Mouse (Mus musculus): Measurements from ENCODE around the gene Zfyve27. TPM values are rescaled to one million over a fixed set of nuclear protein-coding genes. Genes with fewer than 3 reads are reported as not detected.

The Zfyve27 gene
- polyA plus RNA-seq, 1 experiment from 2014 or later: 25.1 TPM

DNA sequence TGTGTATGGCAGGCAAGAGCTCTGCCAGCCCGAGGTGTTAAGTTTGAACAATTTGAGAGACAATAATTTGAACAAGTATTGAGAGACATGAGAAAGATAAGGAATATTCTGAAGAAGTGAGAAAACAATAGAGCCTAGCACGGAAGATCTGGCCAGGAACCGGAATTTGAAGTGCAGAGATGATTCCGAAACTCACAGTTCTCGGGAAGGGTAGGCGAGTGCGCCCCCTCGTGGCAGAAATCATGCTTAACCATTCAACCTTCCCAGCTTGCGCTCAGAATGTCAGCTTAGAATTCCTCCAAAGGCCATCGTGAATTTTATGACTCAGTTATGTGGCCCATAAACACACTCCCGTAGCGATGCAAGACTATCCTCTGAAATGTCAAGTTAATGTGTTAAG, 2.4 kb downstream of the Zfyve27 start:
- Histone ChIP-seq H3K4me3 (ENCODE audit: low read length) (peak overlapping the region; percentile 33), H3K9me3 (replicated peaks; ENCODE audit: control insufficient read depth, low read length) (no peaks in the 10 kb centered on the region), H3K9ac (ENCODE audit: low read length) (peak overlapping the region; percentile 52), H3K27ac (ENCODE audit: low read length) (no peak overlapping the region), H3K4me2 (ENCODE audit: low read depth, low read length) (peak overlapping the region; percentile 60), H3K27me3 (ENCODE audit: control insufficient read depth, insufficient read depth, low read length) (peaks cover 2% of the 10 kb centered on the region; the same call in 1 of the 2 replicates), H3K4me1 (ENCODE audit: control insufficient read depth, insufficient read depth, low read length) (peaks cover 6% of the 10 kb centered on the region; the same call in 1 of the 2 replicates), H3K36me3 (ENCODE audit: control insufficient read depth, insufficient read depth) (no peaks in the 10 kb centered on the region)
- no peak for ATAC-seq (replicated peaks; ENCODE audit: extremely low read depth, insufficient read depth, low FRiP score)
- 3% methylated on average over 12 of the region's 12 CpGs for WGBS

DNA sequence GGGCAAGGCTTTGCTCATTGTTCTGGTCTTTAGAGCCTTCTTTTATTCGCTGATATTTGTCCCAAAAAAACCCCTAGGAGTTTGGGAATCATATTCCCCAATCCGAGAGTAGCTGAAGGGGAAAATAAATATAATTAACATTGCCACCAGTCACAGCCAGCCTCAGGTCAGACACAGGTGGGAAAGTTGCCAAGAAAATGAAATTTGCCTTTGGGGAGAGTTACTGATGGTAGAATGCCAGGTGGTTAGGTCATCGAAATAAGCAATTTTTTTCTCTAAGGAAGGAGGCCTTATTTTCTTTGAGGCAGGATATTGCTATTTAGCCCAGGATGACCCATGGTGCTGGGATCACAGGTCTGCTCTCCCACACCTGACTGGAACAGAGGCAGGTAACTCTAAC, 3.0 kb downstream of the Zfyve27 start:
- no peak overlapping the region for H3K4me2 ChIP-seq (ENCODE audit: low read depth, low read length)
- H3K4me3 ChIP-seq (ENCODE audit: low read length): no peak overlapping the region
- H3K9me3 ChIP-seq (replicated peaks; ENCODE audit: control insufficient read depth, low read length): no peaks in the 10 kb centered on the region
- WGBS: 50% methylated on average over 3 of the region's 3 CpGs
- H3K4me1 ChIP-seq (ENCODE audit: control insufficient read depth, insufficient read depth, low read length): peaks cover 13% of the 10 kb centered on the region; the same call in 1 of the 2 replicates
- H3K36me3 ChIP-seq (ENCODE audit: control insufficient read depth, insufficient read depth): no peaks in the 10 kb centered on the region
- H3K27ac ChIP-seq (ENCODE audit: low read length): no peak overlapping the region
- ATAC-seq (replicated peaks; ENCODE audit: extremely low read depth, insufficient read depth, low FRiP score): no peak
- H3K27me3 ChIP-seq (ENCODE audit: control insufficient read depth, insufficient read depth, low read length): peaks cover 2% of the 10 kb centered on the region; the same call in 1 of the 2 replicates
- no peak overlapping the region for H3K9ac ChIP-seq (ENCODE audit: low read length)

DNA sequence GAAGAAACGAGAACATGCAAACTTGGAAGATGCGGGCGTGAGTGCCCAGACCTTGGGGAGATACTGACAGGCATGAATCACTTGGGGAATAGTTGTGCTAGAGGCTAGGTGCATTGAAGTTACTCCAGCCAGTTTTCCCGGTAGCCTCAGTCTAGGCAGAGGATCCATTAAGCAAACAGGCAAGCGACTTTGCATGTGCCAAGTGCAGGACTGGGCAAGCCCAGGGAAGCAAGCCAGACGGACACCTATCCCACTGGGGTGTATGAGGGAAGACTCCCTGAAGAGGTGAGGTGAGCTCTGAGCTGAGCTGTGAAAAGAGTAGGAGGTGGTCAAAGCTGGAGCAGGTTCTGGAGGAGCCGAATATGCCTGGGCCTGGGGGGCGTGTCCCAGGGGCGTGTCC, 3.7 kb downstream of the Zfyve27 start:
- 58% methylated on average over 9 of the region's 9 CpGs for WGBS
- no peak overlapping the region for H3K27ac ChIP-seq (ENCODE audit: low read length)
- no peaks in the 10 kb centered on the region for H3K36me3 ChIP-seq (ENCODE audit: control insufficient read depth, insufficient read depth)
- no peak overlapping the region for H3K4me3 ChIP-seq (ENCODE audit: low read length)
- no peak overlapping the region for H3K4me2 ChIP-seq (ENCODE audit: low read depth, low read length)
- peaks cover 2% of the 10 kb centered on the region; the same call in 1 of the 2 replicates for H3K27me3 ChIP-seq (ENCODE audit: control insufficient read depth, insufficient read depth, low read length)
- no peak overlapping the region for H3K9ac ChIP-seq (ENCODE audit: low read length)
- no peaks in the 10 kb centered on the region for H3K9me3 ChIP-seq (replicated peaks; ENCODE audit: control insufficient read depth, low read length)
- no peak for ATAC-seq (replicated peaks; ENCODE audit: extremely low read depth, insufficient read depth, low FRiP score)
- peaks cover 14% of the 10 kb centered on the region; the same call in 1 of the 2 replicates for H3K4me1 ChIP-seq (ENCODE audit: control insufficient read depth, insufficient read depth, low read length)

DNA sequence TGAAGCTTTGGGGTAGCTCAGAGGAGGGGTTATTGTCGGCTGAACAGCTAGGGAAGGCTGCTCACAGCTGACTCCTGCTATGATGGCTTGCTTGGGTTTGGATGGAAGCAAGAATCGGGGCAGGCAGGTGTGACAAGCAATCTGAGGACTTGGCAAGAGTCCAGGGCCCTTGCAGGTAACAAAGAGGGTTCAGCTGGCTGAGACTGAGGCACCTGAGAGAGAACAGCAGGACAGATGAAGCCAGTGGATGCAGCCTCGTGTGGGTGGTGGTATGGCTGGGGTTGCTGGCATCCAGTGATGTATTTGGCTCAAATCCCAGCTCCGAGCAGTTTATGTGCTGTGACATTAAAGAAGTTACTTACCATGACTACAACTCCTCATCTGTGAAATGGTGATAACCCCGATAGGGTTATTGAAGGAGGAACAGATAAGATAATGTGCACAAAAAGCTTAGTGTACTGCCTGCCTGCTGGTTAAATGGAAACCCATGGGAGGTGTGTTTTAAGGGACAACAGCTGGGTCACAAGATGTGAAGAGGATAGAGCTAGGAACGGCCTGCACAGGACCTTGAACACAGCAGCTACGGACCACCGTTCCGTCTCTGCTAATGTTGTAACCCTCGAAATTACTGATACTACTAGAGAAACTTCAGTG, 5.7 kb downstream of the Zfyve27 start:
- Histone ChIP-seq H3K9ac (ENCODE audit: low read length) (no peak overlapping the region), H3K4me1 (ENCODE audit: control insufficient read depth, insufficient read depth, low read length) (peaks cover 14% of the 10 kb centered on the region; the same call in 1 of the 2 replicates), H3K27ac (ENCODE audit: low read length) (no peak overlapping the region), H3K4me2 (ENCODE audit: low read depth, low read length) (no peak overlapping the region), H3K27me3 (ENCODE audit: control insufficient read depth, insufficient read depth, low read length) (peaks cover 2% of the 10 kb centered on the region; the same call in 1 of the 2 replicates), H3K9me3 (replicated peaks; ENCODE audit: control insufficient read depth, low read length) (no peaks in the 10 kb centered on the region), H3K4me3 (ENCODE audit: low read length) (no peak overlapping the region; the same call in 1 of the 2 replicates), H3K36me3 (ENCODE audit: control insufficient read depth, insufficient read depth) (no peaks in the 10 kb centered on the region)
- WGBS: 48% methylated on average over 10 of the region's 10 CpGs
- no peak for ATAC-seq (replicated peaks; ENCODE audit: extremely low read depth, insufficient read depth, low FRiP score)

DNA sequence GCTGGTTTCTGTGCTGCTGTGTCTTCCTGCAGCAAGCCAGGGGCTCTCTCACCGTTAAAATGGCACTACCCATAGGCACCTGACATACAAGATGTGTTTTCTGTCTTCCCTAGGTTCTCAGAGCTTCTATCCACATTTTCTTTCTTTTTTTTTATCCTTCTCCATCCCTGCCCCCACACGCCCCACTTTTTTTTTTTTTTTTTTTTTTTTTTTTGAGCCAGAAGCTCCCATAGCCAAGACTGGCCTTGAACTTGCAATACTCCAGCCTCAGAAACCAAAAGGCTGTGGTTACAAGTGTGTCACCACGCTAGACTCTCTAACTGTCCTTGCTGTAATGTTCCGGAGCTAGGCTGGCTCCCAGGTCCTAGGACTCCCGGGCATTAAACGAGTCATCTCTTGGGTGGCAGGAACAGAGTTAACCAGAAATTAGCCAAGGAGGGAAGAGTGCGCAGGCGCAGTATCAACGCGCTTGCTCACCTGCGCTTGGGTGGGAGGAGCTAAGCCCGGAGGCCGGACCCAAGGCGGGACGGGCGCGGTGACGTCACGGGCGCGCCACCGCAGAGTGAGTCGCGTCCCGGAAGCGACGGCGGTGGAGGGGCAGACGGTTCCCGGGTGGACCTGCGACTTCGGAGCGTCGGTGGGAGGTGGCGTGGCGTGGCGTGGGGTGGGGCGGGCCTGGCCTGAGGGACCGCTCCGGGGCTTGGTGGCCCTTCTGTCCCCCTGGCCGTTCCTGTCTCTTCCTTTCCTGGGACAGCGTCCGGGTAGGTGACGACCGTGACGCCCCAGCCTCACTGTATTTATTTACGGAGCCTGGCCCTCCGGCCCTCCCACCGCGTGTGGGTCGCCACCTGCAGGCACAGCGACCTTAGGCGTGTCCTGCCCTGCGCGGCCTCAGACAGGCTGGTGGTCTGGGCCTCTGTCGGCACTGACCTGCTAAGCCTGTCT, 6.5 kb downstream of the Zfyve27 start:
- Histone ChIP-seq H3K27me3 (ENCODE audit: control insufficient read depth, insufficient read depth, low read length) (peaks cover 2% of the 10 kb centered on the region; the same call in 1 of the 2 replicates), H3K4me2 (ENCODE audit: low read depth, low read length) (peak overlapping the region; percentile 91), H3K4me3 (ENCODE audit: low read length) (peak overlapping the region; percentile 93), H3K9ac (ENCODE audit: low read length) (peak overlapping the region; percentile 90), H3K9me3 (replicated peaks; ENCODE audit: control insufficient read depth, low read length) (no peaks in the 10 kb centered on the region), H3K27ac (ENCODE audit: low read length) (peak overlapping the region; percentile 51; the same call in 1 of the 2 replicates), H3K4me1 (ENCODE audit: control insufficient read depth, insufficient read depth, low read length) (peaks cover 14% of the 10 kb centered on the region; the same call in 1 of the 2 replicates), H3K36me3 (ENCODE audit: control insufficient read depth, insufficient read depth) (no peaks in the 10 kb centered on the region)
- ATAC-seq (replicated peaks; ENCODE audit: extremely low read depth, insufficient read depth, low FRiP score): peak; percentile 92
- WGBS: 2% methylated on average over 54 of the region's 56 CpGs

DNA sequence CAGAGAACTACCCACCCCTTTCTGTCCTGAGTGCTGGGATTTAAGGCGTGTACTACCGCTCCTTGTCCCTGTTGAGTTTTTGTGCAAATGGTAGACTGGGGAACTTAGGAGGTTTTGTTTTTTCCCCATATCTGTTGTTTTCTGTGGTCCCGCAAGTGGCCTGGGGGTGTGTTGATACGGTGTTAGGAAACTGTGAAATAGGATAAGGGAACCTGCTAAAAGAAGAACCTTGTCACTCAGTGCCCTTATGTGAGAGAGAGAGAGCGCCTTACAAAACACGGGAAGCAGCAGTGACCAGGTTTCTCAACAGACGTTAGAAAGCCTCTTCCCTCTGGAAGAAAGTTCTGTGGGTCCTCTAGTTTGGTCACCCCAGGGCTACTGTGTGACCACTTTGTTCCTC, 13.1 kb downstream of the Zfyve27 start:
- no peaks in the 10 kb centered on the region for H3K9me3 ChIP-seq (replicated peaks; ENCODE audit: control insufficient read depth, low read length)
- H3K27ac ChIP-seq (ENCODE audit: low read length): no peak overlapping the region
- 73% methylated on average over 7 of the region's 7 CpGs for WGBS
- no peak for ATAC-seq (replicated peaks; ENCODE audit: extremely low read depth, insufficient read depth, low FRiP score)
- peaks cover 1% of the 10 kb centered on the region; the same call in 1 of the 2 replicates for H3K4me1 ChIP-seq (ENCODE audit: control insufficient read depth, insufficient read depth, low read length)
- H3K4me3 ChIP-seq (ENCODE audit: low read length): no peak overlapping the region
- no peak overlapping the region for H3K4me2 ChIP-seq (ENCODE audit: low read depth, low read length)
- H3K9ac ChIP-seq (ENCODE audit: low read length): no peak overlapping the region
- H3K27me3 ChIP-seq (ENCODE audit: control insufficient read depth, insufficient read depth, low read length): no peaks in the 10 kb centered on the region
- H3K36me3 ChIP-seq (ENCODE audit: control insufficient read depth, insufficient read depth): peaks cover 2% of the 10 kb centered on the region; the same call in 1 of the 2 replicates

DNA sequence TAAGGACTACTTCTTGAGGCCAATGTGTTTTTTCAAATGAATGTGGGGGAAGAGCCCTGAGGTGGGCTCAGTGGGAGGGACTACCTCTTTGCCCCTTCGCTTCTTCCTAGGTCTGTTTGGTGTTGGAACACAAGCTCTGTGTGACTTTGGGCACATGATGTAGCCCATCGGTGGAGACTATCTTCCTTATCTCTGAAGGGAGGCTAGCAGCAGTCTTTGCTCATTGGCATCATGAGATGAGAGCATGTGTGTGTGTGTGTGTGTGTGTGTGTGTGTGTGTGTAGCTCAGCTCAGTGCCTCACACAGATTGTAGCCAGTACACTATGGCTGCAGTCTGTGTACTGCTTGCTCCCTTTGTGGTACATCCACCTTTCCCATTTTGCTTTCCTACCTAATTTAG, 13.7 kb downstream of the Zfyve27 start:
- Histone ChIP-seq H3K9ac (ENCODE audit: low read length) (no peak overlapping the region), H3K4me1 (ENCODE audit: control insufficient read depth, insufficient read depth, low read length) (no peaks in the 10 kb centered on the region), H3K4me3 (ENCODE audit: low read length) (no peak overlapping the region), H3K36me3 (ENCODE audit: control insufficient read depth, insufficient read depth) (peaks cover 2% of the 10 kb centered on the region; the same call in 1 of the 2 replicates), H3K27ac (ENCODE audit: low read length) (no peak overlapping the region), H3K4me2 (ENCODE audit: low read depth, low read length) (no peak overlapping the region), H3K27me3 (ENCODE audit: control insufficient read depth, insufficient read depth, low read length) (no peaks in the 10 kb centered on the region), H3K9me3 (replicated peaks; ENCODE audit: control insufficient read depth, low read length) (no peaks in the 10 kb centered on the region)
- WGBS: 66% methylated on average over 2 of the region's 2 CpGs
- ATAC-seq (replicated peaks; ENCODE audit: extremely low read depth, insufficient read depth, low FRiP score): no peak

DNA sequence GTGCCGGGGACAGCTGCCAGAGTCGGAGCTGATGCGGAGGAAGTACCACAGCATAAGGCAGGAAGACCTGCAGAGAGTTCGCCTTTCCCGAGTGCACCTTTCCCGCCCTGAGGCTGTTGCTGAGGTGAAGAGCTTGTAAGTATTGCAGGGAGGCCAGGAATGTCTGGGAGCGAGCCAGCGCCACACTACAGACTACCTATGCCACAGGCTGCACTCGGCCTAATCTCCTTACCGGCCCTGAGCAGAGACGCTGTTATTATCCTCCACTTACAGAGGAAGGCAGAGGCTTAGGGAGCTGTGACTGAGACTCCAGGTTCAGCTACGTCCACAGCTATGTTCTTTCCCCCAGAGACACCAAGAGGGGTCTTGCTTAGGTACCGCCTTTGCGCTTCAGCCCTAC, 15.6 kb downstream of the Zfyve27 start:
- no peak overlapping the region for H3K27ac ChIP-seq (ENCODE audit: low read length)
- H3K9me3 ChIP-seq (replicated peaks; ENCODE audit: control insufficient read depth, low read length): no peaks in the 10 kb centered on the region
- H3K9ac ChIP-seq (ENCODE audit: low read length): no peak overlapping the region
- no peak for ATAC-seq (replicated peaks; ENCODE audit: extremely low read depth, insufficient read depth, low FRiP score)
- H3K4me3 ChIP-seq (ENCODE audit: low read length): no peak overlapping the region
- peaks cover 7% of the 10 kb centered on the region; the same call in 1 of the 2 replicates for H3K36me3 ChIP-seq (ENCODE audit: control insufficient read depth, insufficient read depth)
- H3K4me2 ChIP-seq (ENCODE audit: low read depth, low read length): no peak overlapping the region
- H3K27me3 ChIP-seq (ENCODE audit: control insufficient read depth, insufficient read depth, low read length): no peaks in the 10 kb centered on the region
- WGBS: 80% methylated on average over 14 of the region's 14 CpGs
- no peaks in the 10 kb centered on the region for H3K4me1 ChIP-seq (ENCODE audit: control insufficient read depth, insufficient read depth, low read length)

Data from heart, embryonic 16.5 days (tissue).